Mouse (Mus musculus) liver, embryonic 13.5 days (tissue): ENCODE results near the gene Slco1a6. TPM values are rescaled to one million over a fixed set of nuclear protein-coding genes. Genes with fewer than 3 reads are reported as not detected.
"Not testable (repeated sequence)": the region's sequence is repeated elsewhere in the genome, so short reads cannot be mapped to it uniquely, and the experiment has no call there.

ENCODE experiments used
- ATAC-seq: fragments of 200-750 bp; cut with Nextera tagmentation; 2 replicates; pipeline ENCODE4 v1.8.0; 2017; ENCODE audit warnings: low read depth, mild to moderate bottlenecking, moderate number of reproducible peaks, moderate library complexity
- DNase-seq: peaks from one replicate; pipeline ENCODE4 v3.0.0; 2022
- H3K27ac ChIP-seq: fragments of 300-500 bp; sonication (generic); 2 replicates; pipeline ENCODE4 v1.5.1; 2015; ENCODE audit warnings: moderate library complexity, mild to moderate bottlenecking, inconsistent platforms
- H3K27me3 ChIP-seq: fragments of 300-500 bp; sonication (generic); 2 replicates; pipeline ENCODE4 v1.6.1; 2015; ENCODE audit warnings: mild to moderate bottlenecking, inconsistent platforms
- H3K36me3 ChIP-seq: fragments of 300-500 bp; sonication (generic); 2 replicates; pipeline ENCODE4 v1.6.1; 2015; ENCODE audit warnings: mild to moderate bottlenecking, inconsistent platforms
- H3K4me1 ChIP-seq: fragments of 300-500 bp; sonication (generic); replicated peaks from 2 replicates; pipeline ENCODE4 v1.6.1; 2015; ENCODE audit warnings: inconsistent platforms
- H3K4me2 ChIP-seq: fragments of 300-500 bp; sonication (generic); 2 replicates; pipeline ENCODE4 v1.6.1; 2015; ENCODE audit warnings: inconsistent platforms, mild to moderate bottlenecking, moderate library complexity
- H3K4me3 ChIP-seq: fragments of 300-500 bp; sonication (generic); replicated peaks from 2 replicates; pipeline ENCODE4 v1.5.1; 2015; ENCODE audit warnings: mild to moderate bottlenecking, inconsistent platforms
- H3K9ac ChIP-seq: fragments of 300-500 bp; sonication (generic); 2 replicates; pipeline ENCODE4 v1.6.1; 2015; ENCODE audit warnings: mild to moderate bottlenecking, inconsistent platforms
- H3K9me3 ChIP-seq: fragments of 300-500 bp; sonication (generic); replicated peaks from 2 replicates; pipeline ENCODE4 v1.6.1; 2016; ENCODE audit warnings: inconsistent platforms
- WGBS: fragments of 180-500 bp; shearing (Covaris S2); methylation state at CpG from one replicate; pipeline ENCODE4 v1.1.7; 2015; ENCODE audit not compliant: insufficient replicate concordance; 5-methylcytosine and 5-hydroxymethylcytosine counted together
- polyA plus RNA-seq: library from polyadenylated mRNA; unstranded; fragments of >200 nt; fragmentation: Nextera tagmentation; extraction: Ambion mirVana; gene quantifications from 2 replicates; pipeline ENCODE4 v1.2.1, GENCODE M21; 2015

Slco1a6 gene
- polyA plus RNA-seq, 1 experiment from 2014 or later, result not detected

- Histone ChIP-seq H3K36me3 (no peaks in the 10 kb centered on the region), H3K9me3 (no peaks in the 10 kb centered on the region; the same call in 1 of the 2 replicates), H3K4me2 (no peak overlapping the region), H3K9ac (no peak overlapping the region), H3K27ac (no peak overlapping the region), H3K4me1 (no peaks in the 10 kb centered on the region), H3K27me3 (no peaks in the 10 kb centered on the region), H3K4me3 (no peak overlapping the region)
- WGBS, result 60% methylated on average over 5 of the region's 5 CpGs
- ATAC-seq, result no peak
- DNase-seq, result no peak
Observed at GRCm38 (mm10) chr6:142163406-142163805, 44.9 kb downstream of the Slco1a6 start.

DNA sequence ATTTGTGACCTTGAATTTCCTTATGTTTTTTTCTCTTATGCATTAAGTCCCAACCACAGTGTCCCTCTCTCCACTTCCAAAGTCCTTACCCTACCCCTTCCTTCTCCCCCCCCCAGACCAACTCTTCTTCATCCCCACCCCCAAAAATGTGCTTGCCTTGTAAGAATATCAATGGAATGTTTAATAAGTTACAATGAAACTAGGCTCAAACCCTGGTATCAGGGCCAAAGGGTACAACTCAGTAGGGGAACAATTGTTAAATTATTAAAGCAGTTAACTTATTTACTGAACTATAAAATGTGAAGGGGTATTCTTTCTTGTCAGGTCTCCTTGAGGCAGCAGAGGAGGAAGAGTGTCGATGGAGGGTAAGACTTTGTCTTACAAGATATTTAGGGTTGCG is 47.1 kb downstream of the Slco1a6 start:
- Histone ChIP-seq H3K36me3 (no peaks in the 10 kb centered on the region), H3K27ac (no peak overlapping the region), H3K27me3 (no peaks in the 10 kb centered on the region), H3K4me1 (no peaks in the 10 kb centered on the region), H3K4me2 (no peak overlapping the region), H3K9me3 (no peaks in the 10 kb centered on the region), H3K4me3 (no peak overlapping the region), H3K9ac (no peak overlapping the region)
- 90% methylated on average over 2 of the region's 2 CpGs for WGBS
- DNase-seq (no peak), ATAC-seq (no peak)

GRCm38 (mm10) chr6:142154081-142154480 is 54.2 kb downstream of the Slco1a6 start:
- H3K27ac ChIP-seq, H3K27me3 ChIP-seq, ATAC-seq, H3K4me1 ChIP-seq, H3K9ac ChIP-seq, H3K36me3 ChIP-seq, H3K4me2 ChIP-seq, DNase-seq, H3K9me3 ChIP-seq, H3K4me3 ChIP-seq: not testable (repeated sequence)
- 74% methylated on average over 5 of the region's 10 CpGs for WGBS

DNA sequence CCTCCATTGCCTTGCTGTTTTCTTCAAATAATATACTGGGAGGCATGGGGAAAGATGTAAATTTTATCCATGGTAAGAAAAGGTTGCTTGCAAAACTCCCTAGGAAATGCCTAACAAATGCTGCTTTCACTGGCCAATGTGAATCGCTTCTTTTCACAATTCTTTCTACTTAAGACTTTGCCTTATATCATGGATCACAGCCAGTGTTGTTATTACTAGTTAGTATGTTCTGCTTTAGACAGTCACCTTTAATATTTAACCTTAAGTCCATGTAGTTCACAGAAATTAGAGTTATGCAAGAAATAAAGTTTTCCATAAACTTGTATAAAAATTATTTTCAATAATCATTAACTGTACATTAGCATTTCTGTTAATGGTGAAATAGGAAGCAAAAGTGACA is 60.0 kb downstream of the Slco1a6 start:
- ATAC-seq (no peak), DNase-seq (no peak)
- Histone ChIP-seq H3K36me3 (no peaks in the 10 kb centered on the region), H3K27ac (no peak overlapping the region), H3K27me3 (no peaks in the 10 kb centered on the region), H3K9ac (no peak overlapping the region), H3K4me1 (no peaks in the 10 kb centered on the region), H3K4me2 (no peak overlapping the region), H3K4me3 (no peak overlapping the region), H3K9me3 (no peaks in the 10 kb centered on the region)
- 52% methylated on average over 1 of the region's 1 CpGs for WGBS

- Histone ChIP-seq H3K9ac (no peak overlapping the region), H3K36me3 (no peaks in the 10 kb centered on the region), H3K4me3 (no peak overlapping the region), H3K27me3 (no peaks in the 10 kb centered on the region), H3K9me3 (no peaks in the 10 kb centered on the region; the same call in 1 of the 2 replicates), H3K27ac (no peak overlapping the region), H3K4me1 (no peaks in the 10 kb centered on the region), H3K4me2 (no peak overlapping the region)
- WGBS, result 86% methylated on average over 3 of the region's 3 CpGs
- no peak for DNase-seq
- no peak for ATAC-seq
Observed at GRCm38 (mm10) chr6:142111667-142112305, 96.5 kb downstream of the Slco1a6 start.

DNA sequence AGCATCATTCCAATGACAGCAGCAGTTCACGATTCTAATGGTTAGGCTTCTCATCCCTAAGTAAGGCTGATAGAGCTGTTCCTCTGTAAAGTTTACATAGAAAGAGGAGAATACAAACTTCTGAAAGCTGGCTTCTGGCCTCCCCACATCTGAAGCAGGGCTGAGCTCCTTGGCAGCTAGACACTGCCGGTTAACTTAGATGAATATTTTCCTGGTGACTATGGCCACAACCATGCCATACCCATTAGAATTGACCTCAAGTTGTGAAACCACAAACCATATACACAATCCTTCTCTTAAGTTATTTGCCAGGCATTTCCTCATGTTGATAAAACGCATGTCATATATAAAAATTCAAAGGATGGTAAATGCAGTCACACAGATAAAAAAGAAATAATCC is 117.2 kb downstream of the Slco1a6 start:
- 59% methylated on average over 3 of the region's 3 CpGs for WGBS
- Histone ChIP-seq H3K4me3 (no peak overlapping the region), H3K9me3 (no peaks in the 10 kb centered on the region; the same call in 1 of the 2 replicates), H3K9ac (no peak overlapping the region), H3K4me1 (no peaks in the 10 kb centered on the region), H3K4me2 (no peak overlapping the region), H3K27me3 (no peaks in the 10 kb centered on the region), H3K36me3 (no peaks in the 10 kb centered on the region), H3K27ac (no peak overlapping the region)
- no peak for ATAC-seq
- no peak for DNase-seq

DNA sequence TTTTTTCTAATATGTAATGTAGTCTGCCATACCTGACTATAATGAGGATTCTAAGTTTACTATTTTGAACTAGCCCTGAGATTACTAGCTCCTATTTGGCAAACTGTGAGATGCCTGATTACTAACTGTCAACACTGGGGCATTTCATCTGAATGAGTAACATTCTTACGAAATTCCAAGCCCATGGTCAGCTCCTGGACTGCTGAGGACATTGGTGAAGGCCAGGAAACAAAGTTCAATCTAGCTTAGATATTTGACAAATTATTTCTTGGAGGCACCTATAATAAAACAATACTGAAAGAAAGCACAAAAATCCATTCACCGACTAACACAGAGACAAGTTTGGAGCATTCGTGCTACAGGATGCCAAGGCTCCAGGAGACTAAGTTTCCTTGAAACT is 150.0 kb downstream of the Slco1a6 start:
- 57% methylated on average over 3 of the region's 3 CpGs for WGBS
- not testable (repeated sequence) for H3K4me2 ChIP-seq, H3K27ac ChIP-seq, H3K9ac ChIP-seq, H3K4me3 ChIP-seq, H3K36me3 ChIP-seq, H3K27me3 ChIP-seq, H3K9me3 ChIP-seq, ATAC-seq, DNase-seq, H3K4me1 ChIP-seq

DNA sequence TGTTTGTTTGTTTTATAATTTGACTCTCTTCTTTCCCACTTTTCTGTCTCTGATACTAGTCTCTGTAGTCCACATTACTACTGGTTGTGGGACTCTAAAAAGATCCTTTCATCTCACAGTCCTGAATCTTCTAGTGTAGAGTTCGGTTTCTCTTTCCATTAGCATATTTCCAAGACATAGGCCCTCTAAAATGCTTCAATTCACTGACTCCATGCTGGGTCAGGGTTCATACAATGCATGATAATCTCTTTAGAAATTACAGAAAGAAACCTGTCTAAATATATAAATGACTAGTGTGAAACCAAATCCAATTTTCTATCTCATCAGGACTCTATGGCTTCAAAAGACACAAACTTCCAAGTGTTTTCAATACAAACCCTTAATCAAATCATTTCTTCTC is 160.6 kb downstream of the Slco1a6 start:
- ATAC-seq (no peak), DNase-seq (no peak)
- H3K9ac ChIP-seq, result no peak overlapping the region
- H3K27ac ChIP-seq, result no peak overlapping the region
- no peaks in the 10 kb centered on the region for H3K27me3 ChIP-seq
- H3K4me3 ChIP-seq, result no peak overlapping the region
- 51% methylated on average over 1 of the region's 1 CpGs for WGBS
- no peaks in the 10 kb centered on the region; the same call in 1 of the 2 replicates for H3K9me3 ChIP-seq
- H3K4me1 ChIP-seq, result no peaks in the 10 kb centered on the region
- H3K4me2 ChIP-seq, result no peak overlapping the region
- no peaks in the 10 kb centered on the region for H3K36me3 ChIP-seq

GRCm38 (mm10) chr6:142045746-142046145 is 162.6 kb downstream of the Slco1a6 start:
- 77% methylated on average over 2 of the region's 2 CpGs for WGBS

DNA sequence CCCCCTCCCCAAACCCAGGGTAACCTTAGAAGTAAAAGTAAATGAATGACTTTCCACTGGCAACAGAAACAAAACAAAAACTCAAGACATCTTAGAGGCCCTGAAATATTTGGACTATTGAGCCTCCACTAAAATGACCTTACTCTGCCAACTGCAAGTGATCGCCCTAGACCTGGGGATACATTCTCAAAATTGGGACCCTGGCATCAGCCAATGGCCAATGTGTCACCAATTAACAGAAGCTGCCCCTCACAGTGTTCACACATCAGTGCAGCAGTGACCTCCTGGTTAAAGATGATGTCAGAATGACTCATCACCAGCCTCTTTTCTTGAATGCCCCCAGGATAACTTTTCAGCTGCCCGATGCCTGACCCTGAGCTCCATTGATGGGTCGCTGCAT is 166.4 kb downstream of the Slco1a6 start:
- Histone ChIP-seq H3K27ac (no peak overlapping the region), H3K27me3 (no peaks in the 10 kb centered on the region), H3K4me2 (no peak overlapping the region), H3K36me3 (no peaks in the 10 kb centered on the region), H3K9me3 (peaks cover 4% of the 10 kb centered on the region; the same call in 1 of the 2 replicates), H3K4me1 (no peaks in the 10 kb centered on the region), H3K4me3 (no peak overlapping the region), H3K9ac (no peak overlapping the region)
- no peak for ATAC-seq
- no peak for DNase-seq
- 70% methylated on average over 3 of the region's 3 CpGs for WGBS

More at GRCm38 (mm10) chr6:142045746-142046145, 162.6 kb downstream of the Slco1a6 start:
- Histone ChIP-seq H3K36me3 (no peaks in the 10 kb centered on the region), H3K9me3 (peaks cover 1% of the 10 kb centered on the region; the same call in 1 of the 2 replicates), H3K4me1 (no peaks in the 10 kb centered on the region), H3K9ac (no peak overlapping the region), H3K27me3 (no peaks in the 10 kb centered on the region), H3K4me3 (no peak overlapping the region), H3K4me2 (no peak overlapping the region), H3K27ac (no peak overlapping the region)
- DNase-seq (no peak), ATAC-seq (no peak)

DNA sequence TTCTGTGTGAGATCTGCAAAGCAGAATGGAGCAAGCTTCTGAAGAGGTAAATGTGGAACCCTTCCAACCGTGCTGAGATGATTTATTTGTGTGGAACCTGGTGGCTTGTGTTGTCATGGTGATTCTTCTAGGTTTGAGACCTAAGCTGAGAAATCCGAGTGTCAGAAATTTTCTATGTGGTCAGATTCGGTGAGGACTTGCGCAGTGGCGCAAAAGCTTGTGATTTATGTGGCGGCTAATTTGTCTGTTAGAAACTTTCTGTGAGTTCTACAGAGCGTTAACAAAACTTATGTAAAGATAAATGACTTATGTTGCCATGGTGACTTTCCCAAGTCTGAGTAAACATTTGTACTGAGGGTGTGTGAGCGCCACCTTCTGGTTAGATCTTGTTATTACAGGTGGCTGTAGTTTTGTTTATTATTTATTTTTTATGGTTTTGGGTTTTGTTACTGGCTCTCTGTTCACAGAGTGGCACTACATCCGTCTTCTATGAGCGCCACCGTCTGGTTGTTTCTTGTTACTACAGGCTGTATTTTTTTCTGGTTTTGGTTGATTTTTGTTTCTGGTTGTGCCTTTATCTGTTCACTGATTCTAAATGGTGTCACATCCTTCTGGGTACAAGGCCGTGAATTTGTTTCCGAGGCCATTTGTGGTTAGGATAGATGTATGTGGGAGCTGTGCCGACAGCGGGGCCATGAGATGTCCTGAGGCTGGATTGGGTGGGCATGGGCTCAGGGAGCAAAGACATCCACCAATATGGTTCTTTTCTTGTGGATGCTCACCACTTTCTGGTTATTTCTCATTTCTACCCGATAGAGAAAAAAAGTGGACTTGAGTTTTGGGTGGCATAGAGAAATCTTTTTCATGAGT is 167.8 kb downstream of the Slco1a6 start:
- Histone ChIP-seq H3K27me3 (no peaks in the 10 kb centered on the region), H3K36me3 (no peaks in the 10 kb centered on the region), H3K4me1 (no peaks in the 10 kb centered on the region), H3K27ac (no peak overlapping the region), H3K4me3 (no peak overlapping the region), H3K9ac (no peak overlapping the region), H3K4me2 (no peak overlapping the region), H3K9me3 (peaks cover 4% of the 10 kb centered on the region; the same call in 1 of the 2 replicates)
- DNase-seq (no peak), ATAC-seq (no peak)
- WGBS, result 49% methylated on average over 16 of the region's 16 CpGs
